Mouse (Mus musculus) stomach, postnatal 0 days (tissue): ENCODE data around the gene Taar7d. TPM values are rescaled to one million over a fixed set of nuclear protein-coding genes. Genes with fewer than 3 reads are reported as not detected.
"Not testable (repeated sequence)": the region's sequence is repeated elsewhere in the genome, so short reads cannot be mapped to it uniquely, and the experiment has no call there.

Source experiments
- ATAC-seq: fragments of 200-750 bp; cut with Nextera tagmentation; 2 replicates; pipeline ENCODE4 v1.8.0; 2017; ENCODE audit not compliant: low FRiP score, low TSS enrichment
- DNase-seq: peaks from one replicate; pipeline ENCODE4 v3.0.0-alpha.2; 2016; ENCODE audit warnings: low spot score
- H3K27ac ChIP-seq: fragments of 300-500 bp; sonication (generic); replicated peaks from 2 replicates; pipeline ENCODE4 v1.5.1; 2014; ENCODE audit warnings: mild to moderate bottlenecking, control low read depth
- H3K27me3 ChIP-seq: fragments of 300-500 bp; sonication (generic); 2 replicates; pipeline ENCODE4 v1.6.1; 2014; ENCODE audit warnings: low read length; ENCODE audit not compliant: control insufficient read depth, insufficient read depth
- H3K36me3 ChIP-seq: fragments of 300-500 bp; sonication (generic); 2 replicates; pipeline ENCODE4 v1.6.1; 2014; ENCODE audit warnings: low read length, mixed read lengths; ENCODE audit not compliant: control insufficient read depth, insufficient read depth
- H3K4me1 ChIP-seq: fragments of 300-500 bp; sonication (generic); replicated peaks from 2 replicates; pipeline ENCODE4 v1.6.1; 2014; ENCODE audit warnings: antibody characterized with exemption; ENCODE audit not compliant: control insufficient read depth, insufficient read depth
- H3K4me2 ChIP-seq: fragments of 300-500 bp; sonication (generic); replicated peaks from 2 replicates; pipeline ENCODE4 v1.6.1; 2014; ENCODE audit warnings: low read depth, mild to moderate bottlenecking, control low read depth, moderate library complexity
- H3K4me3 ChIP-seq: fragments of 300-500 bp; sonication (generic); 2 replicates; pipeline ENCODE4 v1.5.1; 2014; ENCODE audit warnings: low read depth, low read length, control low read depth
- H3K9ac ChIP-seq: fragments of 300-500 bp; sonication (generic); 2 replicates; pipeline ENCODE4 v1.6.1; 2014; ENCODE audit warnings: mild to moderate bottlenecking, low read length, control low read depth, mixed read lengths
- H3K9me3 ChIP-seq: fragments of 300-500 bp; sonication (generic); 2 replicates; pipeline ENCODE4 v1.6.1; 2016; ENCODE audit warnings: low read length; ENCODE audit not compliant: control insufficient read depth
- CTCF ChIP-seq: IDR thresholded peaks from 2 replicates; pipeline ENCODE4 v1.5.1; 2016; ENCODE audit warnings: antibody characterized with exemption, low read depth, mild to moderate bottlenecking, moderate library complexity
- EP300 ChIP-seq: optimal IDR thresholded peaks from 2 replicates; pipeline ENCODE3; 2016; ENCODE audit warnings: antibody characterized with exemption
- WGBS: fragments of 180-500 bp; shearing (Covaris S2); extraction: QIAGEN DNeasy Blood & Tissue Kit; methylation state at CpG from one replicate; pipeline ENCODE4 v1.1.7; 2014; 5-methylcytosine and 5-hydroxymethylcytosine counted together
- polyA plus RNA-seq: library from polyadenylated mRNA; unstranded; fragments of >200 nt; fragmentation: Nextera tagmentation; extraction: Ambion mirVana; gene quantifications from 2 replicates; pipeline ENCODE4 v1.2.1, GENCODE M21; 2015

The Taar7d gene
- polyA plus RNA-seq, 1 experiment from 2014 or later, result not detected

DNA sequence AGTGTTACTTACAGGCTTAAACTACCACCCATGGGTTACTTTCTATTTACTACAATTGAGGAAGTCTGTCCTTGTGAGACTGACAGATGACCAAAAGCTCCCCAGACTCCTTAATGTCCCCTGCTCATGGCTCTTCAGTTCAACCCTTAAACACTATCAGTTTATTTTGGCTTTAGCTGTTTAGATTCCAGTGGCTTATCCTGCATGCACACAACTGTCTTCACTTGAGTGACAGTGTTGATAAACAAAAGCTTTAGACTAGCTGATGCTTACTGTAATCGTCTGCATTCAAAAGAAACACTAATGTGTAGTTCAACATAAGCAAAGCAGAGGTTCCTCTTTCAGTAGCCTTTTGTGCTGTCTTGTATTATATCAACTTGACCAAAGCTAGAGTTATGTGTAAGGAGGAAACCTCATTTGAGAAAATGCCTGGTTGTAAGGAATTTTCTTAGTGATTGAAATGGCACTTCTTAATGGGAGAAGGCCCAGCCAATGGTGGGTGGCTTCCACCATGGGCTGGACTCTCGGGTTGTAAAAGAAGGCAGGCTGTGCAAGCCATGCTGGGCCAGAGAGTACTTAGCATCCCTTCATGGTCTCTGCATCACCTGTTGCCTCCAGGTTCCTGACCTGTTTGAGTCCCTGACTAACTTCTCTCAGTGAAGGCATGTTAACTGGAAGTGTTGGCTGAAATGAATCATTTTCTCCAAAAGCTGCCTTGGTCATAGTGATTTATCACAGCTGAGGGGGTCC, 13.3 kb downstream of the Taar7d start:
- WGBS, result 46% methylated on average over 2 of the region's 2 CpGs
- ATAC-seq, result no peak

DNA sequence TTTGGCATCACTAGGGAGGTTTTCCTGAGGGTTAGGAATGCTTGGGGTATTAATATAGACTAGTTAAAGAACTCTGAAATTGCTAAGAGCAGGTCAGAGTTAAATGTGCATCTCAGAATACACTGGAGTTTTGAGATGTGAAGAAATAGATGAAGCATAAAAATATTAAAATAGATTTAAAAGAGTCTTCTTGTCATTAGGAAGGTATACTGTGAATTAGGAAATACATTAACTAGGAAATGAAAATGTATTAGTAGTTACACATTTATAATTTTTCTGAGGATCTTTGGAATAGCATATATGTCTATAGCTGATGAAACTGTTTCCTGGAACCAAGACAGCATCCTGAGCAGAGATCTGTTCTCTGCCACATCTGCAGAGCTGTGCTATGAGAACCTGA, 22.2 kb downstream of the Taar7d start, which contains the start of gene Taar7f:
Taar7f (plus strand) TSS at position 301 of the 400 bp plus-strand sequence.
- H3K36me3 ChIP-seq, result no peaks in the 10 kb centered on the region
- no peak for ATAC-seq
- H3K27ac ChIP-seq, result no peak within 1 kb of the TSS
- TF ChIP-seq EP300, result no peak
- no peak for TF ChIP-seq CTCF
- H3K9ac ChIP-seq, result no peak within 1 kb of the TSS
- H3K27me3 ChIP-seq, result no peaks in the 10 kb centered on the region
- no peak within 1 kb of the TSS for H3K4me3 ChIP-seq
- no peak for DNase-seq
- H3K4me2 ChIP-seq, result no peak within 1 kb of the TSS
- H3K4me1 ChIP-seq, result no peaks in the 10 kb centered on the region
- no peaks in the 10 kb centered on the region for H3K9me3 ChIP-seq

More for the DNA sequence above, 13.3 kb downstream of the Taar7d start:
- no peak overlapping the region for H3K4me3 ChIP-seq
- no peak for DNase-seq
- H3K9me3 ChIP-seq, result no peaks in the 10 kb centered on the region
- no peak for TF ChIP-seq CTCF
- TF ChIP-seq EP300, result no peak
- H3K4me1 ChIP-seq, result no peaks in the 10 kb centered on the region
- H3K27ac ChIP-seq, result no peak overlapping the region
- H3K9ac ChIP-seq, result no peak overlapping the region
- H3K4me2 ChIP-seq, result no peak overlapping the region
- H3K36me3 ChIP-seq, result no peaks in the 10 kb centered on the region
- H3K27me3 ChIP-seq, result no peaks in the 10 kb centered on the region

DNA sequence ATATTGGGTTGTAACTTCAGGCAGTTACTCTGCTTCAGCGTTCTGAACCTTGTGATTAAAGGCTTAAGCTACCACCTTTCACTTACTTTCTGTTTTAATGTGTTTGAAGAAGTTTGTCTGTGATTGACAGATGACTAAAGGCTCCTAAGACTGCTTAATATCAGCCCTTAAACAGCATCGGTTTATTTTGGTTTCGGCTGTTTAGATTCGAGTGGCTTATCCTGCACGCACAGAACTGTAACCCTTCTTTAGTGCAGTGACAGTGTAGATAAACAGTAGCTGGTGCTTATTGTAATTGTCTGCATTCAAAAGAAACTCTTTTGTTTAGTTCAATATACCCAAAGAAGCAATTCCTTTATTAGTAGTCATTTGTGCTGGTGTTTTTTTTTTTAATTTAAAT, 25.0 kb downstream of the Taar7d start:
- no peak overlapping the region for H3K4me3 ChIP-seq
- WGBS, result 38% methylated on average over 5 of the region's 5 CpGs

DNA sequence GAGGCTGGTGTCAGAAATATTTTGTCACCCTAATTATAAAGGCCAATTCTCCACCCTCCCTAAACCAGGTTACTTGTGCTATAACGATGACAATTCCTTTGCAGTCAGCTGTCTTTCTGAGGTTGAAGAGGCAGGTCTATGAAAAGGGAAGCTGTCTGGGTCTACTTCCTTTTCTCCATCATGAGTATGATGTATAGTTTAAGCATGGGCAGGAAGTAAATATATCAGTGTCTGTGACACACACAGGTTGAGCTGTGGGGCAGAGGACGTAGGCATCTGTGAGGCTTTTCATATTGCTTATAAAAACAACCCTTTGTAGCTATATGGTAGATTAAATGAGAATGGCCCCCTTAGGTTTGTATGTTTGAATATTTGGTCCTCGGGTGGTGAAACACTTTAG, 32.0 kb downstream of the Taar7d start:
- TF ChIP-seq EP300 (no peak), CTCF (no peak)
- H3K27me3 ChIP-seq, result no peaks in the 10 kb centered on the region

More for the DNA sequence above, 25.0 kb downstream of the Taar7d start:
- no peaks in the 10 kb centered on the region for H3K27me3 ChIP-seq
- ATAC-seq (no peak), DNase-seq (no peak)
- no peaks in the 10 kb centered on the region for H3K36me3 ChIP-seq
- no peak overlapping the region for H3K4me2 ChIP-seq
- H3K9me3 ChIP-seq, result no peaks in the 10 kb centered on the region
- TF ChIP-seq CTCF, result no peak
- TF ChIP-seq EP300, result no peak
- no peak overlapping the region for H3K27ac ChIP-seq
- no peaks in the 10 kb centered on the region for H3K4me1 ChIP-seq
- H3K9ac ChIP-seq, result no peak overlapping the region

DNA sequence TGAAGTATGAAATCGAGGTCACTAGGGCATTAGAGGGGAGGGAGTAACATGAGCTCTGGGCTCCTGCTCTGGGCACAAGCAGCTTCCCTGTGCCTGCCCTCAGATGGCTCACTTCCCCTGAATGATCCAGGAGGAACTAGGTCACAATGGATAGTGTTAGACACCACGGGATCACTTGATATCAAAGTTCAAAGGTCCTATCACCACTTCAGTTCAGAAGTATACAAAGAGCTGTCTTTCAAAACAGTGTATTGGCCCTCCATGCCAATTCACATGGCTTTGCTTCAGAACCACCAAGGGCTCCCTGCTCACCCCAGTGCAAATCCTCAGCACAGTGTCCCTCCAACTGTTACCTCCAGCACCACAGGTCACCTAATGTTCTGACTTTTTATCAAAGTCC, 47.7 kb downstream of the Taar7d start:
- H3K4me1 ChIP-seq, ATAC-seq, H3K4me2 ChIP-seq, H3K36me3 ChIP-seq, DNase-seq, H3K27me3 ChIP-seq, H3K9ac ChIP-seq, H3K9me3 ChIP-seq, H3K27ac ChIP-seq, H3K4me3 ChIP-seq: not testable (repeated sequence)
- 22% methylated on average over 2 of the region's 2 CpGs for WGBS

More for the DNA sequence above, 32.0 kb downstream of the Taar7d start:
- no peak overlapping the region for H3K9ac ChIP-seq
- 82% methylated on average over 3 of the region's 3 CpGs for WGBS
- no peaks in the 10 kb centered on the region for H3K36me3 ChIP-seq
- no peaks in the 10 kb centered on the region for H3K9me3 ChIP-seq
- DNase-seq (no peak), ATAC-seq (no peak)
- no peak overlapping the region for H3K27ac ChIP-seq
- no peak overlapping the region for H3K4me2 ChIP-seq
- no peaks in the 10 kb centered on the region for H3K4me1 ChIP-seq
- H3K4me3 ChIP-seq, result no peak overlapping the region

DNA sequence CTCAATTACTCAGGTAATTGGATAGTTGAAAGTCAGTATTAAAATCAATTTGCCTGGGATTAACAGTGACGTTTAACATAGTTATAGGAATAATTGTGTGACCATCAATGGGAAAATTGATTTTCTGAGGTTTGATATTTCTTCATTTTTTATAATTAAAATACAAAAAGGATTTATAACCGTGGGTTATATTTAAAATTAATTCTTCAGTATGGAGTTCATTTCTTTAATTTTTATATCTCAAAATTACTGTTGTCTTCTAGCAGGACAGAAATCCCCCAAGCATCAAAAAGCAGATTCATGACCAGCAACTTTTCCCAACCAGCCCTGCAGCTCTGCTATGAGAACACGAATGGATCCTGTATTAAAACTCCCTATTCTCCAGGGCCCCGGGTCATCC, 49.2 kb downstream of the Taar7d start, which contains the start of gene Taar8a:
Taar8a (plus strand) TSS at position 301 of the 400 bp plus-strand sequence.
- DNase-seq, H3K27me3 ChIP-seq, H3K9me3 ChIP-seq, H3K9ac ChIP-seq, H3K4me3 ChIP-seq, H3K36me3 ChIP-seq, ATAC-seq, H3K4me2 ChIP-seq, H3K4me1 ChIP-seq, H3K27ac ChIP-seq: not testable (repeated sequence)
- WGBS, result 88% methylated on average over 2 of the region's 4 CpGs

Other genes starting within 250 kb of the Taar7d start
- 176 and 215 TPM in 2 replicates for gene Rps12, start 239.9 kb upstream of the Taar7d start, polyA plus RNA-seq
- gene Slc18b1, start 230.2 kb upstream of the Taar7d start, polyA plus RNA-seq, result 9.2 and 9.4 TPM in 2 replicates
- gene Vnn3, start 175.8 kb upstream of the Taar7d start, polyA plus RNA-seq, result 0.46 and 0.57 TPM in 2 replicates
- gene Vnn1, start 132.5 kb upstream of the Taar7d start, polyA plus RNA-seq, result 2.3 and 3.0 TPM in 2 replicates
- gene Taar1, start 106.9 kb upstream of the Taar7d start, polyA plus RNA-seq, result not detected in 2 replicates
- gene Taar2, start 88.7 kb upstream of the Taar7d start, polyA plus RNA-seq, result not detected in 2 replicates
- gene Taar3, start 77.7 kb upstream of the Taar7d start, polyA plus RNA-seq, result not detected in 2 replicates
- gene Taar4, start 66.7 kb upstream of the Taar7d start, polyA plus RNA-seq, result 0.10 TPM in 1 of 2 replicates, not detected in the other
- not detected in 2 replicates for gene Taar5, start 56.5 kb upstream of the Taar7d start, polyA plus RNA-seq
- gene Taar6, start 41.6 kb upstream of the Taar7d start, polyA plus RNA-seq, result not detected in 2 replicates
- gene Taar7a, start 33.7 kb upstream of the Taar7d start, polyA plus RNA-seq, result not detected in 2 replicates
- not detected in 2 replicates for gene Taar7b, start 27.3 kb upstream of the Taar7d start, polyA plus RNA-seq
- gene Taar7e, start 10.4 kb downstream of the Taar7d start, polyA plus RNA-seq, result not detected in 2 replicates
- not detected in 2 replicates for gene Taar7f, start 22.3 kb downstream of the Taar7d start, polyA plus RNA-seq
- gene Taar8a, start 49.3 kb downstream of the Taar7d start, polyA plus RNA-seq, result not detected in 2 replicates
- not detected in 2 replicates for gene Taar8b, start 65.1 kb downstream of the Taar7d start, polyA plus RNA-seq
- gene Taar8c, start 74.7 kb downstream of the Taar7d start, polyA plus RNA-seq, result not detected in 2 replicates
- not detected in 2 replicates for gene Taar9, start 82.3 kb downstream of the Taar7d start, polyA plus RNA-seq
- gene Stx7, start 122.1 kb downstream of the Taar7d start, polyA plus RNA-seq, result 73.3 and 82.1 TPM in 2 replicates
- 3.4 and 3.5 TPM in 2 replicates for gene Moxd1, start 196.3 kb downstream of the Taar7d start, polyA plus RNA-seq